Mouse (Mus musculus) bone marrow, adult 2 months (tissue): ENCODE measurements around the gene Pdlim5.

Experiments
- CTCF ChIP-seq: fragments of 200-500 bp; IDR thresholded peaks from 2 replicates; pipeline ENCODE4 v1.5.1; 2011; ENCODE audit warnings: low read length, control low read depth; ENCODE audit not compliant: control insufficient read depth, insufficient read depth
- POLR2A ChIP-seq: fragments of 200-500 bp; IDR thresholded peaks from 2 replicates; pipeline ENCODE4 v1.6.1; 2011; ENCODE audit warnings: low read depth, mild to moderate bottlenecking, control low read depth, low read length, borderline replicate concordance; ENCODE audit not compliant: control insufficient read depth

DNA sequence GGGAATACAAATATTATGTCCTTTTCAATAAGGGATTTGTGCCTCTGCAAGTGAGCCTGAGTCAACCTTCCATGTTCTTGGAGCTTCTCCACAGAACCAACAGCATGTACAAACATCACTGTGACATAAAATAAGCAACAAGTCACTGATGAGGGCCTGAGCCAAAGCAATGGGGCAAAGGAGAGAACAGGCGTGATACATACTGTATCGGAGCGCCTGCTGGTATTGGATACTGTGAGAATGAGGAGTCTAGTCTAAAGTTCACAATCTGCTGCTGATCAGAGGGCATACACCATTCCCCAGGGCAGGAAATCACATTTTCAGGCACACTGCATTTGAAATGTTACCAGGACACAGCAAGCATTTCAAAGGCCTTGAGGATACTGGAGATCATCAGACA is 119.0 kb downstream of the Pdlim5 start:
- no peak for TF ChIP-seq POLR2A
- TF ChIP-seq CTCF = no peak
